Mouse (Mus musculus) mesoderm, embryonic 11.5 days (tissue): ENCODE results near the gene Cebpb.

Experiments
- DNase-seq: peaks from one replicate; pipeline ENCODE4 v3.0.0-alpha.2; 2012; ENCODE audit warnings: low read depth, low spot score

The Cebpb gene

DNA sequence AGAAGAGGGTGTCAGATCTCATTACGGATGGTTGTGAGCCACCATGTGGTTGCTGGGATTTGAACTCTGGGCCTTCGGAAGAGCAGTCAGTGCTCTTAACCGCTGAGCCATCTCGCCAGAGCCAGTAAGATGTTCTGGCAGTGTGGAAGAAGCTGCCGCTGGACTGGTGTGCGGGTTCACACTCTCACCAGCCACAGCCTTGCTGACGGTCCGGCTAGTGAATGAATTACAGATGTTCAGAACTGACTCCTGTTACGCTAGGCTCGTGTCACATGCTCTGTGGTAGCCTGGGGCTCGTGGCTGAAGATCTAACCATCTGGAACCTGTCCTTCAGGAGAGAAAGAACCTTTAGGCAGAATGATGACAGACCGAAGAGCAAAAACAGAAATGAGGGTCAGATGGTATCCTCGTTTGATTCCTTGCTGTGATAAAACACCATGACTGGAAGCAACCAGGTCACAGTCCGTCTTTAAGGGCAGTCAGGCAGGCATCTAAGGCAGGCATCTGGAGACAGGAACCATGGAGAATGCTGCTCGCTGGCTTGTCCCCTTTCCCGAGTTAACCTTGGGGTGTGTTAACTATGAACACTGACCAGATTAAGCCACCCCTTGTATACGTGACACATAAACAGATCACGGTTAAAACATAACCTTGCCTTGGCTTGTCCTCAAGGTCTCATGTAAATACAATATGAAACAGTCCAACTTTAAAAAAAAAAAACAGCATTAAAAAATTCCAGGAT, 22.6 kb upstream of the Cebpb start:
- DNase-seq = no peak

DNA sequence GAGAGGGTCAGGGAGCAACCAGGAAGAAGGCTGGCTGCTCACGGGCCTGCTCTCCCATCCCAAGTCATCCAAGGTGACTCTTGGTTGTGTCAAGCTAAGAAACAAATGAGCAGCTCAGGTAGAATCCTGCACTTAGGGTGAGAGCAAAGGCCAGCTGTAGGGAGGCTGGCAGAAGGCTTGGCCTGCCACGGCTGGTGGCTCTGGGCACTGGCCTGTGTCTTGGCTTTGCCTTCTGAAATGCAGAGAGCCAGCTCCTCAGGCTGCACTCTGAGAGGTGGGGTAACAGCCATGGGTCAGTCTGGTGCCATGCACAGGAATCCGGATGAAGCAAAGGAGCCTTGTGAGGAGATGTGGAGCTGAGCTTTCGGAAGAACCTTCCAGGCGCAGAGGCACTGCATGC, 20.3 kb upstream of the Cebpb start:
- no peak for DNase-seq

DNA sequence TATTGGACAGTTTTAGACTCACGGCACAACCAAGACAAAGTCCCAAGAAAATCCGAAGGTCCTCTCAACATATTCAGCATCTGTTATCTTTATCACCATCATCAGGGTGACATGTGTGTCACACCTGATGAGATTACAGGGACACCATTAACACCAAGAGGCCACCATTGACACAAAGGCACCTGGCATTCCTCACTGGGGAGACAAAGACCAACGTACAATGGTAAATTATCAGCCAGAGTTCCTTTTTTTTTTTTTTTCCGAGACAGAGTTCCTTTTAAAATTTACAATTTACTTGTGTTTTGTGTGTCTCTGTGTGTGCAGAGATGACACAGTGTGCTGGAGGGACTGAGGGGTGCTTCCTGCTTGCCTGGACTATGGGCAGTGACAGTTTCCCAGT, 19.3 kb upstream of the Cebpb start:
- no peak for DNase-seq

DNA sequence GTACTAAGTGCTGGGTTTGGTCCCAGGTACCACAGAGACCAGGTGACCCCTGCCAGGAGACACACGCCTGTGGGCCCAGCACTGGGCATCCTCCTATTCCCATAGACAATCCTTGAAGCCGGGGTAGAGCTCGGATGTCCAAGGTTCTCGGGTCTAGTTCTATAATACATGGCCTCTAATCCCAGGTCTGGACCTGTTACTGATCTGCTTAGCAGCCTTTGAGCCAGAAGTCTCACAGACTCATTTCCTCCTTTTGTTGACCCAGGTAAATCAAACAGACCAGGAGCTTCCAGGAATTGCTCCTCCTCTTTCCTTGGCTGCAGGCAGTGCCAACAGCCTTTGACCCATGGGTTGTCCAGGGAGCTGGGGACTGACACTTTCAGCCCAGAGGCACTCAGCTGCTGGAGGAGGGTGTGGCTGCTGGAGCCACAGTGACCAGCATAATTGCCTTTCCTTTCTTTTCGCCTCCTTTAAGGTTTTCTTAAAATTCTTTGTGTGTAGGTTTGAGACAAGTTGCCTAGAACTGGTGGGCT, 17.5 kb upstream of the Cebpb start:
- no peak for DNase-seq

DNA sequence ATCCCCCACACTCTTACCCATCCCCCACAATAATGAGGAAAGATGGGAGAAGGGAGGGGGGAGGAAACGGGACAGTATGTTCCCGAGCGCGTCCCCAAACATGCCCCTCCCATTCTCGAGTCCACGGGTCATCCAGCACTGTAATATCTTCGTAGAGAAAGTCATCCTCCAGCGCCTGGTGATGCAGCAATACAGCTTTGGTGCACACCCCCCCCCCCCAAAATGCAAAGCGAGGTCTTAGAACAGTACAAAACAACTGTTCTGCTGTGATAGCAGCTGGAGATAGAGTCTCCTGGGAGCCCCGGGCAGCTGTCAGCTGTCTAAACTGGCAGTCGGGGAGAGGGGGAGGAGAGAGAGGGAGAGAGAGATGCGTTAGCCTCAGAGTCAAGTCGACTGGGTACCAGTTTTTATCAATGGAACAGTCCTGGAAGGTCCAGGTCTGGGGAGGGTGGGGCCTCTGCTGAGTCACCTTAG, 16.5 kb upstream of the Cebpb start:
- peak; percentile 61 for DNase-seq

DNA sequence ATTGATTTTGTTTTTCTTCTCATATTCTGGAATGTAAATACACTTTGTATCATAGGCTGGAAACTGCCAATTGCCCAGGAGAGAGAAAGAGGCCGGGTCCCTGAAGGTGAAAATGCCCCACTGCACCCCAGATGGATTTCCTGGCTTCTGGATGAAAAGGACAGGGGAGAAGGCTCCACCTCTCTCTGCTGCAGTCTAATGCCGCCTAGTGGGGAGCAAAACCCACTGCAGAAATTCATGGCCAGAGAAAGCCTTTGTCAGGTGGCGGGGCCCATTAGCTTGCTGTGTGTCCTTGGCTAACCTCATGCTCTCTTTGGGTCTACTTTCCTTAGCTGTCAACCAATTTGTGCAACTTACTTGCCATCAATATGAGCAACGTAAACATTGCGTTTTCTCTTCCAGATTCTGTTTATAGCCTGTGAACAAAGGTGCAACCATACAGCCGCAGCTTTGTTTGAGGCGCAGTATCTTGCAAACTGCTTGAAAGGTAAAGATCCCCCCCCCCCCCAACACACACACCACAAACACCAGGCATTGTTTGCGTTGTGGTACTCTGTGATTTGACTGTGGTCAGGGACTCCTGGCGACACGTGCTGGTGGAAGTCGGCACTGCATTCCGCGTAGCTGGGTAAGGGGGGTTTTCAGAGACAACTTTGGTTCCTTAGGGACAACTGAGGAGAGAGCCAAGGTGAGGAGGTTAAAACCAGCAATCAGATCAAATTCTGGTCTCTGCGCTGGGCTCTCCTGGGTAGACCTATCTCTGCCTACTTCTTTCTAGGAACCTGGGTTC, 13.4 kb upstream of the Cebpb start:
- peak; percentile 55 for DNase-seq

DNA sequence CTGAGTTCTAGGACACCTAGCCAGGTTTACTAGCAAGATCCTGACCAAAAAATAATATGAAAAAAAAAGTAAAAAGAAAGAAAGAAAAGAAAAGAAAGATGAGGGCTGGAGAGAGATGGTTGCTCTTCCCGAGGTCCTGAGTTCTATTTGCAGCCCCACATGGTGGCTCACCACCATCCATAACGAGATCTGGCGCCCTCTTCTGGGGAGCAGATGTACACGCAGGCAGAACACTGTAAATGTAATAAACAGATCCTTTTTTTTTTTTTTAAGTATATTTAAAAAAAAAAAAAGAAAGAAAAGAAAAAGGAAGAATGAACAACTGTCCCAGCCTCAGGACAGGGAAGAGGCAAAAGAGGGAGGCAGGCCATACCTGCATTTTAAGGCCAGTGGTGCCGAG, 10.1 kb upstream of the Cebpb start:
- no peak for DNase-seq

DNA sequence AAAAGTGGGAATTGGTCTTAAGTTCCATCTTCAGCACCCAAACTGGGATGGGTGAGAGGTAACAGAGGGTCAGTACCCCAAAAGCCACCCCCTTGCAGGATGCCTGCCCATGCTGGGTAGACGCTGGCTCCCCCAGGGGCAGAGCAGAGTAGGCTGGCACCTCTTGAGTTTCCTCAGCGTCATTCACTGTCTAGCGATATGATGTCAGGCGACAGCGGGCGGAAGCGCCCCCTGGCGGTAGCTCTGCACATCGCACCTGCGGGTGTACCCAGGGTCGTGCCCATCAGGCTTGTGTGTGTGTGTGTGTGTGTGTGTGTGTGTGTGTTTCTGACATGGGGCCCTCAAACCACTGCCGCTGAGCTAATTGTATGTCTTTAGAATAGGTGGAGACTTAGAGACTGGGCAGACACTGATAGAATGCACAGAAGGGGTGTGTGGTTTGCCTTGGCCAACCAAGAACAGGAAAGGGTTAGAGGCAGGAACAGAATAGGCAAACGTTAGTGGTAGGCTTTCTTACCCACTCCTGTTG, 8.7 kb upstream of the Cebpb start:
- DNase-seq = peak; percentile 88

DNA sequence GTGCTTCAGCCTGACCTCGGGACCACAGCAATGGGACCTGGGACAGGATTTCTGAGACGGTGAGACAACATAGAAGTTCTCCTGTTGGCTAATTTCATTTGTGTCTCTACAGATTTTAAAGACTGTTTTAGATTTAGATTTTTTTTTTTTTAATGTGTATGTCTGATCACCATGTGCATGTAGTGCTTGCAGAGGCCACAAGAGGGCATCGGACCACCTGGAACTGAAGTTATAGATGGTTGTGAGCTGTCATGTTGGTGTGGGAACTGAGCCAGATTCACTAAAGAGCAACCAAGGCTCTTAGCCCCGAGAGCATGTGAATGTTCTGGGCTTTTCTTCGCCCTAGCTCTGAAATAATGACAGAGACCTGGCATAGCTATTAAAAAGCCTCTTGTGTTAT, 8.1 kb upstream of the Cebpb start:
- peak; percentile 71 for DNase-seq

DNA sequence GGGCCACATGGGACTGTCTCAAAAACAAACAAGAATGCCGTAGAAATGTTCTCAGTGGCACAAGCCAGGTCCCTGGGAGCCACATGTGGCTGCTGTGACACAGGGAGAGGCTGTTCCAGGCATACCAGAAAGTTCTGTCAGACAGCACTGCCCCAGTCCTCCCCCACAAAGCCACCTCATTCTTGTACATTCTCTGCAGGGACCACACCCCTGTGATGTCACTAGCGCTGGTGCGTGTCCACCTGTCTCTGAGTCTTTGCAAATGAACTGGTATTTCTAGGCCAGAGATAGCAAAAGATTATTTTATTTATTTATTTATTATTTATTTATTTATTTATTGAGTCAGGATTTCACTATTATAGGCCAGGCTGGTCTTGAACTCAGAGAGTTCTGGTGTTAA, 5.0 kb upstream of the Cebpb start:
- no peak for DNase-seq

DNA sequence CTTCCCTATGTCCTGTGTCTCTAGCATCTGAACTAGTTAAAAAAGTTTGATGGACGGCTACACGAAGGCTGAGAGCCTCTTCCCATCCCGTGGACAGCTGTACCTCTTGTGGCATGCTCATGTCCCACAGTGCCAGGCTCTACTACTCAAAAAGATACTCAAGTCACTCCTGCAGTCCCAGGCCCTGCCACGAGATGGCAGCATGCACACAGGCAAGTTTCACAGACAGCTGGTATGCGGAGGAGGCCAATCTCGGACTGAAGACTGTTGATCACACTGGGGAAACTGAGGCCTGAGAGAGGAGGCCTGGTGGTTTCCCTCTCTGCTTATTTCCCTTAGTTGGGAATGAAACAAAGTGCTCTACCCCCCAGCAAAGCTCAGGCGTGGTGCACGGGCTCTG, 3.6 kb upstream of the Cebpb start:
- peak; percentile 94 for DNase-seq

DNA sequence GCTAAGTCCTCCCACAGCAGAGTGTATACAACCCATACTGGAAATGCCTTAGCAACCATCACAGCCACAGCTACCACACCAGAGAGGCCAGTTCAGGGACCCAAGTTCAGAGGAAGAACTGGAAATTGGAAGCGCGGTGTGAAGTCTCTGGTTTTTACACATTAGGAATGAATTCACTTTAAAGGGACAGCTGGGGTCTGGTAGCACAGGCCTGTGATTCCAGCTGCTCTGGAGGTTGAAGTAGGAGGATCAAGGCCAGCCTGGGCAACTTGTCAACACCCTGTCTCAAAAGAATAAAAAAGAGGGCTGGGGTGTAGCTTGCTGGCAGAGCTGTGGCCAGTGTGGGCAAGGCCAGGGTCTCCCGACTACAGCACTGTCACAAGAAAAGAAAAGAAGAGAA, 2.9 kb upstream of the Cebpb start:
- no peak for DNase-seq

DNA sequence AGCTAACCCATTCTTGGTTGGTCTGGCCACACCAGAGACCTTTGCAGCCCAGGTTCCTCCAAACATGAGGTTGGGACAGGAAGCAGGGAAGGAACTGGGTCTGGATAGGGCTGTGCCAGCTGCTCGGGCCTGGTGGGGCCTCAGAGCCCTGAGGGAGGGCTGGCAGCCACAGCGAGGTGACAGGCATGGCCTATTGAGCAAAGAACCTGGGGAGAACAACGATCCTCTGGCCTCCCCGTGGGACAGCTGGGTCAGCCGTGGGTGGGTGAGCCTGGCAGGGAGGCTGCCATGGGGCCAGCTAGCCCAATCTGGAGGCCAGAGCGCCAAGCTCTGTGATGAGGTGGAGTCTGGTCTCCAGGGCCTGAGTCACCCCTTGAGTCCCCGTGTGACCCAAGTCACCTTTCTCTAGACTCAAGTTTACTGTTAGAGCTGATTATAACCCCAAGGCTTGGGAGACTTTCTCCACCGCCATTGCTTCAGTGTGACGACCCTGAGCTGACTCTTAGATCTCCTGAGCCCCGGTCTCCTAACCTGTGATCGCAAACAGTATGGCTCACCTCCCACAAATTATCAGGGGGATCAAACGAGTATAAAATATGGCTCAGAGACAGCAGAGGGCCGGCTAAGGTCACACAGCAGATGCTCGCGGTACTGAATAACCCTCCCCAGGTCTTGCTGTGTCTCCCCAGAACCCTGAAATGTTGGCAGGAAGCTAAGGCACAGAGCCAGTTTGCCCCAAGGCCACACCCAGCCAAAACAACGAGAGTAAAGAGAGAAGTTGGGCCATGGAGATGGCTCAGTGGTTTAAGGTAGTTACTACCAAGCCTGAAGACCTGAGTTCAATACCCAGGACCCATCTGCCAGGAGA, 2.1 kb upstream of the Cebpb start:
- DNase-seq = no peak

DNA sequence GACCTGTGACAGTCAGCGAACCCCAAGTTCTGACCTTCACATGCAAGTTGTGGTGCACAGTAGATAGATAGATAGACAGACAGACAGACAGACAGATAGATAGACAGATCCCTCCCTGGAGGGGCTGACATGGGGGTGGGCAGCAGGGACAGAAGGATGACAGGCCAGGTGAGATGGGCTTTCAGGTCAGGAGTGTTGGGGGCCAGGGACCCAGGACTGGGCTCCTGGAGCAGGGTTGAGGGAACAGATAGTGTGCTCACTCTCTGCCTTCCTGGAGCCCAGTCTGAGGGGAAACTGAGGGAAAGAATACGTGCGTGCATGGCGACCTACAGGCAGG, 1.5 kb upstream of the Cebpb start:
- no peak for DNase-seq

DNA sequence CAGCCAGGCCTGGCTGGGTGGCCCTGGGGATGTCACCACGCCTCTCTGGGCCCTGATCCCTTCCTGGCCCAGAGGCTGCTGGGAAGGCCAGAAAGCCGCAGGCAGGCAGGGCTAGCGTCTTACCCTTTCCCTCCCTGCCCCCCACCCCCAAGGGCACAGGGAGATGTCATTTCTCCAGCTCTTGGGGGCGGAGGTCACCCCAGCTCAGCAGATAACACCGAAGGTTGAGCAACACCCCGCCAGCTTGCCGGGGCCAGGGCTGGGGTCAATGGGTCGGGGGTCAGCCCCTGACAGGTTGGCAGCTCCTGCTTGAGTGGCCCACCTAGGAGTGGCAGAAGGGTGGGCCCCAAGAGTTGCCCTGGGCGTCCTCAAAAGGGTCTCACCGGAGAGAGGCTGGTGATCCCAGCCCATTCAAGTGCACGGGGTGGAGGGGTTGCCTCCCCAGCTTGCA, 1.0 kb upstream of the Cebpb start:
- no peak for DNase-seq

DNA sequence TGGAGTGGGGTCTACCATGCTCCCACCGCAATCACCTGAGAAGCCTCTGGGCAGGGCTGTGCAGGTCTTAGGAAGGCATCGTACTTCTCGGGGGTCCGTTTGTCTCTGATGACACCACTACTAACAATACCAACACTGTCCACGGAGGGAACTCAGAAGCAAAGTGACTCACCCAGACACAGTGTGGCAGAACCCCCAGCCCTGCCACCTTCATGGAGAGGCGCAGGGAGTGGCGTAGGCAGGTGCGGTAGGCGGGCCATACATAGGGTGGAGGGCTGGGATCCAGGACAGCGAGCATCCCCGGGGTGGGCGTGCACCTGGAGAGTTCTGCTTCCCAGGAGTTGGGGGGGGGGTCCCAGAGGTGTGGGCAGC, 603 bp upstream of the Cebpb start:
- no peak for DNase-seq

DNA sequence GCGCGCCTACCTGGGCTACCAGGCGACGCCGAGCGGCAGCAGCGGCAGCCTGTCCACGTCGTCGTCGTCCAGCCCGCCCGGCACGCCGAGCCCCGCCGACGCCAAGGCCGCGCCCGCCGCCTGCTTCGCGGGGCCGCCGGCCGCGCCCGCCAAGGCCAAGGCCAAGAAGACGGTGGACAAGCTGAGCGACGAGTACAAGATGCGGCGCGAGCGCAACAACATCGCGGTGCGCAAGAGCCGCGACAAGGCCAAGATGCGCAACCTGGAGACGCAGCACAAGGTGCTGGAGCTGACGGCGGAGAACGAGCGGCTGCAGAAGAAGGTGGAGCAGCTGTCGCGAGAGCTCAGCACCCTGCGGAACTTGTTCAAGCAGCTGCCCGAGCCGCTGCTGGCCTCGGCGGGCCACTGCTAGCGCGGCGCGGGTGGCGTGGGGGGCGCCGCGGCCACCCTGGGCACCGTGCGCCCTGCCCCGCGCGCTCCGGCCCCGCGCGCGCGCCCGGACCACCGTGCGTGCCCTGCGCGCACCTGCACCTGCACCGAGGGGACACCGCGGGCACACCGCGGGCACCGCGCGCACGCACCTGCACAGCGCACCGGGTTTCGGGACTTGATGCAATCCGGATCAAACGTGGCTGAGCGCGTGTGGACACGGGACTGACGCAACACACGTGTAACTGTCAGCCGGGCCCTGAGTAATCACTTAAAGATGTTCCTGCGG, 945 bp downstream of the Cebpb start, which contains the start of gene Tmem189:
Tmem189 (minus strand) TSS at position 322 of the 718 bp plus-strand sequence.
- DNase-seq = peak; percentile 78

DNA sequence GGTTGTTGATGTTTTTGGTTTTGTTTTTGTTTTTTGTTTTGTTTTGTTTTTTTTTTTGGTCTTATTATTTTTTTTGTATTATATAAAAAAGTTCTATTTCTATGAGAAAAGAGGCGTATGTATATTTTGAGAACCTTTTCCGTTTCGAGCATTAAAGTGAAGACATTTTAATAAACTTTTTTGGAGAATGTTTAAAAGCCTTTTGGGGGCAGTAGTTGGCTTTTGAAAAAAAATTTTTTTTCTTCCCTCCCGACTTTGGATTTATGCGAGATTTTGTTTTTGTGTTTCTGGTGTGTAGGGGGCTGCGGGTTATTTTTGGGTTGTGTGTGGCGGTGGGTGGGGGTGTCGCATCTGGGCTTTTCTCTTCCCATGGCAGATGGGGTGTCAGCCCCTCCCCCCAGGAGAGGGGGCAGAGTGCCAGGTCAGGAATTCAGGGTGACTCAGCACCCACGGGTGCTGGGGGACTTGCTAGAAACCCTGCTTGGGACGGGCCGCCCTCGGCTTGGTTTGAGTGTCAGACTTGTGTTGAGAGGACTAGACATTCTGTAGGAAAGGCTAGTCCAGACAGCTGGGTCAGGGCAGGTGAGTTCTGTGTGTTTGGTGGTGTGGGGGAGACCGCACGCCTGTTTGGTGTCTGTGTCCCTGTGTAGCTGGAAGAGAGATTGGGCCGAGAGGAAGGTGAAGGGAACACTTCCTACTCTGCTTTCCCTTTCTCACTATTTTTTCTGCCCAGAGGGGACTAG, 1.7 kb downstream of the Cebpb start:
- DNase-seq = no peak

DNA sequence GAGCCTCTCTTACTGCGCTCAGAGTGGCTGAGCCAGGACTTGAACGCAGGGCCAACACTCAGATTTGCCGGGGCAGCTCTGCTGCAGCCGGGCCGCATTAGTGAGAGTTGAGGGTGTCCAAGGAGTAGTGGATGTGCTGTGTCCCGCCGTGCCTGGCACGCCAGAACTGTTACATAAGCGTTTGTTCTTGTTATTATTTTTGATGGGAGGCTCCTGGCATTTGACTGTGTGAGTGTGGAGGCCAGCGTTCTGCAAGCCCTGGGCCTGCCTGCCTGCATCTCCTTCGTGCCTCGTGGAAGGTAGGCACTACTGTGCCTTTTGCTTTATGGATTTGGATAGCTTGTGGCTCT, 2.2 kb downstream of the Cebpb start:
- no peak for DNase-seq

DNA sequence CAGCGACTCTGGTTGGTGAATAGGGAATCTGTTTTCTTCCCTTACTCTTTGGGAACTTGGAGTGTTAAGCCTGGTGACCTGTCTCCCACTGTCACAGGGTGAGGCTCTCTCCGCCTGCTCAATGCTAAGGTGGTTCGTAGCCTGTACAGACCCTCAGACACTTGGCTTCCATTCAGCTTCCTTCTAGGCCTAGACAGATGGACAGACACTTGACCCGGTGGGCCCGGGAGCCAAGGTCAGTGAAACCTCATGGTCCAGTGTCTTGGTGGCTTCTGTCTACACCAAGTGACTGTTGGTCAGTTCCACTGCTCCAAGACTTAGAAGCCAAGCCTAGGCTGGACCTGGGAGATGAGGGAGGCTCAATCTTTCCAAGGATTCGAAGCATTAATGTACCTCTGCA, 2.7 kb downstream of the Cebpb start:
- no peak for DNase-seq
